Mouse (Mus musculus) forelimb bud, embryonic 11.5 days (tissue): ENCODE data around the gene Acox3.

Source experiments
- DNase-seq: peaks from one replicate; pipeline ENCODE4 v3.0.0-alpha.2; 2012; ENCODE audit warnings: low read depth, low spot score

Acox3 gene

DNA sequence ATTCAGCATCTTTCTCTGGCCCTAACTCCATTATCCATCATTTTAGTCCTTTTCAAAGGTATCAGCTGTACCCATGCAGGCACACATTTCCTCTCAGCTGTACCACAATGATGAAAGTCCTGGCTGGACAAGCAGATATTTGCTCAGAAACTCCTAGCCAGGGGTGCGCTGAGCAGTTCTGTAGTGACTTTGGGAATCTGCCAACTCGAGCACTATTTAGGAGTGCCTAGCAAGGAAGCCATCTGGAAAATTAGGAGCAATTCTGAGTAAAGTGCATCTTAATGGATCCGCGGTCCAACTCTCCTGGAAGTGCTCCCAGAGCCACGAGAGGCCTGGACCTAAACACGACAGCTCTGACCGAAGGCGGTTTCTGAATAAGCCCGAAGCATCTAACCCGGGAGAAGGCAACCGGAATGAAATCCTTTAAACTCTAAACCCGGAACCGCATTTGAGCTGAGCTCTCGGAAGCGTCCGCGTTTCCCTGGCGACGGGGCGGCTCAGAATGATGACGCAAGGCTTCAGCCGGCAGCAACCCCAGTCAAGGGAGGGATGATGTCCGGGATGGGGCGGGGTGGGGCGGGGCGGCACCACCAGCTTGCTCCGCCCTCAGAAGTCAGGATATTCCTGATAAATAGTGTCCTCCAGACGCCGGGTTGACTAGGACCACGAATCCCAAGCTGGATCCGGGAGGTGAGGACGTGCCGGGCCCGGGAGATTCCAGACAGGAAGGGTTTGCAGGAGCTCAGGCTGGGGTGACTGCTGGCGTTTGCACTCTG lies at the start of gene Acox3:
Gene Acox3, plus strand, starts transcription at position 596 of the 776 bp plus-strand sequence.
- peak; percentile 91 for DNase-seq

DNA sequence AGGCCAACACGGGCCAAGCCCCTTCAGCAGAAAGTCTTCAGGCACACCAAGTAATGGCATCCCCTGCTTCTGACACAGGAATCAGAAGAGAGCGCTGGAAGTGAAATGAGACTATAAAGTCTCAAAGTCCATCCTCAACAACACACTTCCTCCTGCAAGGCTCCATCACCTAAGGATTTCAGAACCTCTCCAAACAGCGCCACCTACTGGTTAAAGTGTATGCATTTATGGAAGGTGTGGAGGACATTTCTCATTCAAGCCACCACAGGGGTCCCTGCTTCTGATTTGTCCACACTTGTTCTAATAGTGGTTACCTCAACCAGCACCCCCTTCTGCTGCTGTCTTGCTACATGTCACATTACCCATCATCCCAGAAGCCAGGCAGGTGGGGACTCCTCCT lies 46.6 kb upstream of the Acox3 start:
- DNase-seq, result no peak

DNA sequence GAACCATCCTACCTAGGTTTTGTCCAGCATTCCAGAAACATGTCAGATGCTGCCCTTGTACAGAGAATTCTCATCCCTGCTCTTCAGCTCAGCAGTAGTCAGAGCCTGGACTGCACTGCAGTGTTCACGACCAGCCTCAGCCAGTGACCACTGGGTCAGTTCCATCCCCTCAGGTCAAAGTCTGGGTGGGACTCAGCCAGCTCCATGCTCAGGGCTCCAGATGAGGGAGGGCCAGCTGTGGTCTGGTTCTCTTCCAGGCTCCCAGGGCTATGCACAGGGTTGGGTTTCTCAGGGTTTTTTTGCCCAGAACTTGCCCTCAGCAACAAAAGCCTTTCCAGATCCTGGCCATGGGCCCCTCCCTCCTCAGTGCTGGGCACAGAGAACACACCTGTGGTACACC lies 45.4 kb upstream of the Acox3 start:
- no peak for DNase-seq

GRCm38 (mm10) chr5:35538022-35538421 lies 44.8 kb upstream of the Acox3 start:
- DNase-seq, result no peak

DNA sequence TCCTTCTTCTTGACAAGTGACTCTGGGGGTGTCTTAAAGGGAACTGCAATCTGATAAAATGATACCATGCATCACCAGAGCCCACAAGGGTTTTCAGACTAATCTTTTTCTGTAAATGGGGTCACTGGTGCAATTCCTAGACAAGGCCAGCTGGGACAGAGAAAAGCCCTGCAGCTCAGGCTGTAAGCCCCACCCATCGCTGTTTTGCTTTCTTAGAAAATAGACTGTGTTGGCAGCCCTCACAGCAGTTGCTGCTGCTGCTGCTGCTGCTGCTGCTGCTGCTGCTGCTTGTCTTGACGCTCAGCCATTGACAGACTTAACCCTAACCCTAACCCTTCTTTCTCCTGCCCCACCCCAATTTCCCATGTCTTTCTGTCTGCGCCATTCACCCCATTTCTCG lies 43.3 kb upstream of the Acox3 start:
- DNase-seq, result no peak

- no peak for DNase-seq
Measured at GRCm38 (mm10) chr5:35540555-35540954, 42.3 kb upstream of the Acox3 start.

DNA sequence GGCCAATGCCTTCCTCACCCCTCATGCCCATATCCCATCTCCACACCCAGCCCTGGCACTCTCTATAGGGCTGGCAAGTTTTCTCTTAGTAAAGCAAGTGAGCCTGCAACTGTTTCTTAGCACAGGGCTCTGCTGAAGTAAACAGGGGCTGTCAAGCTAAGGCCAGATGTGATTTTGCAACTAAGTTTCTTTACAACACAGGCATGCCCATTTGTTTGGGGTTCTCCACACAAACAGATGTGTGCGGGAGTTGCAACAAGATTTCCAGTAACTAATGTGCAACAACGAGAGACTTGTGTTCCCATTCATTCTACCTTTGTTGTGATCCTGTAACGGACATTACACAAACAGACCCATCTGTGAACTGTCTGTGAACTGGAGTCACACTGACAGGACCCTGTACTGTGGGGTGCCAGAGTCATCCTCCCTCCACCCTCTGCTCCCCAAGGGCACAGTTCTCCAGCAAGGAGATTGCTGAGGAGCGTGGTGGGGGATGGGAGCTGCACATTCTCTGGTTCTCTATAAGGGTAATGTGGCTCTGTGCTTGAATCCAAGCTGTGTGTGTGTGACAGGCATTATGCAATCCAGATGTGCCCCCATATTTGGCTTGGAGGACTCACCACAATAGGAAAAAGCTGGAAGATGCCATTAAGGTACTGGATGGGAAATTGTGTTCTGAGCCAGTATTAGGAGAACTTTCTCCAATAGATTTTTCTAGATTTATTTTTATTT lies 41.6 kb upstream of the Acox3 start:
- peak; percentile 52 for DNase-seq

DNA sequence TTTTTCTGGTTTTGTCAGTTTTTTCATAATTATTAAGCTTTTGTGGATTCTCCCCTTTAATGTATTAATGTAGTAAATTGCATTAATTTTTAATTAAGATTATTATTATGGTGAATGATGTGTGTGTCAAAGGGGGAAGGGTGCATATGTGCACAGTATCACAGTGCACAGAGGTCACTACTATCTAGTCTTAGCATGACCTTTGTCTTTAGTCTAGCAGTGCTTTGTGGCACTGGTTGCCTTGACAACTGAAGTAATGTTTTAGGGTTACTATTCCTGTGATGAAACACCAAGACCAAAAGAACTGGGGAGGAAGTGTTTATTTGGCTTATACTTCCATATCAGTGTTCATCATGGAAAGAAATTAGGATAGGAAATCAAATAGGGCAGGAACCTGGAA lies 36.7 kb upstream of the Acox3 start:
- no peak for DNase-seq

DNA sequence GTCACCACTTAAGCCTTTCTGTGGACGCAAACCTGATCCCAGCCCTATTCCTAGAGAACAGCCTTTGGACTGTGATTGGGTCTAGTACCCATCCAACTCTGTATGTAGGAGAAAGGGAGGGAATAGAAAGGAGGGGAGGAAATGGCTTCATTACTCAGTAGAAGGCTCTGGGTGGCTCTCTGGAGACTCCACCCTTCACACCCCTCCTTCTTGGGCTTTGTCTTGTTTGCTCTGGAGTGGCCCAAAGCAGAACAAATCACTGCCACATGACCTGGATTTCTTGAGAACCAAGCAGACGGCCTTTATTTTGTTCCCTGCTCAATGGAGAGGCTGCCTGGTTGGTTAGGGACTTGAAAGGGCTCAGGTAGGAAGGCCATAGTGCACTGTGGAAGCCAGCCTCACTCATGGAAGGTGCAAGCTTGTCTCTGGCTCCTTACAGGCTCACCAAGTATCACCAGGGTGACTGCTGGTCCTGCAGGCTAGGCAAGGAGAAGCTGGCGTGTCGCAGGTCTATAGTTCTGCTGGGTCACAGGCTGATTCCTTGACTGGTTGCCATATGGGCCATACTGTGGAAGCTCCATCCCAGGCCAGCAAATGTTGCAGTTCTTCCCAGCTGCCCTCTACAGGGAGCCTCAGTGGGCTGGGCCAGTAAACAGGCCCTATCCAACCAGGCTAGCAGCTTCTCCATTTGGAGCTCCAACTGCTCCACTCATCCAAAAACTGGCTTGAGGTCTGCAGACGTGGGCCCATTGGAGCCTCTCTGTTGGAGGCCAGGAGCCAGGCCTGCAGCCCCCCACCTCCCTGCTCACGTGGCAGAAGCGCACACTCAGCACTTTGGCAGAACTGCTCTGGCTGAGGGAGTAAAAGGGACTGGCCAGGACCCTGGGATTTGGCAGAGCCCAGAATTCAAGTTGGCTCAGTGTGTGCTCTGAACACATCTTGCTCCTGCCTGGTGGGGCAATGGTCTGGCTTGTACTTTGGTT lies 30.7 kb upstream of the Acox3 start:
- no peak for DNase-seq

DNA sequence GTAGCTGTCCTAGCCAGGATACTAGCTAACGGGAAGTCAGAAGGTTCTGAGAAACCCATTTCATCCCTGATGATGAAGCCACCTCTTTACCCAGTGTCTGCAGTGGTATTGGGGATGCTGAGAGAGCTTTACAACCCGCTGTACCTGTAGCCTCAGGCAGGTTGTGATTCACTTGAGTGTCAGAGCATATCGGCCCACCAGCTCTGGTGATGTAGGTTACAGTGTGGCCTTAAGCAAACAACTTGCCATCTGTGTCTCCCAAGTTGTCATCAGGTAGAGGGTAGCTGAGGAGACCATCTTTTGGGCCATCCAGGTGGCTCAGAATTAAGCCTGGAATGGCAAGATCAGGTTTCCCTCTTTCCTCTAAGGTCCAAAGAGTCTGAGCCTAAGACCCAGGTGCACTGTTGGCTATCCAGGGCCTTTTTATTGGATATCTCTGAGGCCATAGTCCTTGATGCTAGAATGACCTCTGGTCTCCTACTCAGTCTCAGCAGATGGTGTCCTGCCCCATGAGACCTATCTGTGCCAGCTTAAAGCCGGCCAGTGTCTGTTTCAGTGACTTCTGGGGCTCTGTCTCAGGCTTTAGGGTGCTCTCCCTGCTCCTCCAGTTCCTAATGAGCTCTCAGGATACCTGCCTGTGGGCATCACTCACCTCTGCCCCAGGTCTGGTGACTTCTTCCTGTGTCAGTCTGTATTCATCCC lies 29.9 kb upstream of the Acox3 start:
- no peak for DNase-seq

GRCm38 (mm10) chr5:35556393-35556792 lies 26.4 kb upstream of the Acox3 start:
- no peak for DNase-seq

- DNase-seq, result no peak
Measured at GRCm38 (mm10) chr5:35557946-35558621, 24.8 kb upstream of the Acox3 start.

DNA sequence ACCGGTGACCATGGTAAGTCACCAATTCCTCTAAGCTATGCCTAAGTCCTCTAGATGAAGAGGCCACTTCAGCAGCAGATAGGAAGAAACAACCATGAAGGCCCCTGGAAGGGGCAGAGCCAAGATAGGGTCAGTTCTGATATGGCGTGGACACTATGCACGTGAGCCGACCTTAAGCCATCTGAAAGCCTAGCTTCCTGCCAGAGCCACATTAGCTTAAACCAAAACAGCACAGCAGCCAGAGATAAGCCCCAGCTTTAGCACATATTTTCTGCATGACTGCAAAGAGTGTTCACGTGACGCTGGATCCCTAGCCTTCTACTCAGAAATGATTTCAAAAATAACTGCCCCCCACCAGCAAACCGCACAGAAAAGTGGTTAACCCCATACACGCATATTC lies 23.4 kb upstream of the Acox3 start:
- no peak for DNase-seq

GRCm38 (mm10) chr5:35562616-35563015 lies 20.2 kb upstream of the Acox3 start:
- DNase-seq, result no peak

GRCm38 (mm10) chr5:35563449-35563848 lies 19.4 kb upstream of the Acox3 start:
- DNase-seq, result peak; percentile 76

DNA sequence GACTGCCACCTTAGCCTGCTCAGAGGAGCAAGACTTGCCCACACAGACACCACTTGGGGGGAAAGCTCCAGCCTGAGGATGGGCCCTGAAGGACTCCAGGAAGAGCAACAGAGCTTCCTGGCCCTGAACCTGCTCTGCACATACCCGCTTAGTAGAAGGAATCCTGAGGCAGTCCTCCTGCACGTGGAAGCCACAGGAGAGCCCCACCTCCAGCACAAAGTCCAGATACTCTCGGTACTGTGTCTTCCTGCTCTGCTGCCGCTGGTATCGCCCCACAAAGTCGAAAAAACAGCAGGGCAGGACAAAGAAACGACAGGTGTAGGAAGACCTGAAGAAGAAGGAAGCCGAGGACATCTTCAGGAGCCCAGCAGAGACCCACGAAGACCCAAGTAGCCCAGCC lies 17.6 kb upstream of the Acox3 start:
- no peak for DNase-seq

DNA sequence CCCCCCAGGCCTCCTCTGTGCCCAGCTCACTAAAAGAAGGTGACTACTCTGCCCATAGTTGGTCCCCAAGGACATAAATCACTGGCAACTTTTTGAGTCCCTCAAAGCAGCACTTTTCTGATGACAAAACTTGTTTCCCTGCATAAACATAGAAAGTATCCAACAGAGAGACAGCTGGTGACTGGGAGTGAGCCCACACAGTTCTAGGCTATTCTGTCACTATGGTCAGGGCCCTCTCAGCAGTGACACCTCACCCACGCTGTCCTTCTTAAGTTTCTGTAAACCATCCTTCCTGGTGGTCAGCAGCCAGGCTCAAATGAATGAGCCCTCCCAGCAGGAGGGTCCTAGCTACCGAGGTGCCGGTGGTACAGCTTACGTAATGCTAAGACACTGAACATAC lies 16.2 kb upstream of the Acox3 start:
- no peak for DNase-seq

GRCm38 (mm10) chr5:35571546-35571945 lies 11.3 kb upstream of the Acox3 start:
- DNase-seq, result no peak

- DNase-seq, result peak; percentile 93
Measured at GRCm38 (mm10) chr5:35574653-35575599, 7.9 kb upstream of the Acox3 start, which contains the start of gene Trmt44. TSS of gene Trmt44 (minus strand) at chr5:35575070.
